Mouse (Mus musculus) retina, embryonic 14.5 days (tissue): ENCODE data around the gene Krt31.

ENCODE experiments used
- DNase-seq: peaks from one replicate; pipeline ENCODE4 v3.0.0-alpha.2; 2015; ENCODE audit warnings: low spot score

The Krt31 gene

DNA sequence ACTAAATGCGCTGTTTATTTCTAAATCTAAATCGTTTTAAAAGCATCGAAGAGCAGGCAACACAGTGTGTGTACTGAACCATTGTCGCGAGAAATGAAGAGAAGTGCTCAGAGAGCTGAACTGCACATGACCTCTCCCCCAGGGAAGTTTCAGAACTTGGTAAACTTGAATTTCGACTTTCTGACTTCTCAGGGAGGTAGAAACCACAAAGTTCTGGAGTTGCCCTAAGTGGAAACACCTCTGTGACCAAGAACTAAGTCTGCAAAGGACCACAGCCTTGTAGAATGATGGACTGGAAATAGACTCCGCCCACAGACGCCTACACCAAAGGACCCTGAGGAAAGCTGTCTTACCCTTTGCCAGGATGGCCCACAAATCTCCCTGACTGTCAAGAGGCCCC lies 44.4 kb downstream of the Krt31 start:
- DNase-seq, result no peak

GRCm38 (mm10) chr11:100004846-100005245 lies 45.5 kb downstream of the Krt31 start:
- DNase-seq, result peak; percentile 78

DNA sequence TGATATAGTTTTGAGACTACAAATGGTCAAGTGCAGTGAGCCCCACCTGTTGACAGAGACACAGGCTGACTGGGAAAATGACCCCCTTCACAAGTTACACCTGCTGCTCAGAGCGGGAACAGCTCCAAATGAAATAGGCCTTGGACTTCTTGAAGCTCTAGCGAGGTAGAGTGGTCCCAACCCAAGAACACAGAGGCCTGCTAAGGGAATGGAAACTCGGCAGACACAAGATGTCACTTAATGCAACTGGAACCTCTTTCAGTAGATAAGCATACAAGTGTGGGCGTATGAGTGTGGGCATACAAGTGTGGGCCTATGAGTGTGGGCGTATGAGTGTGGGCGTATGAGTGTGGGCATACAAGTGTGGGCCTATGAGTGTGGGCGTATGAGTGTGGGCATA lies 51.3 kb downstream of the Krt31 start:
- no peak for DNase-seq
